ENCODE assay signal across 15 mouse cellular contexts in the genomic region with DNA sequence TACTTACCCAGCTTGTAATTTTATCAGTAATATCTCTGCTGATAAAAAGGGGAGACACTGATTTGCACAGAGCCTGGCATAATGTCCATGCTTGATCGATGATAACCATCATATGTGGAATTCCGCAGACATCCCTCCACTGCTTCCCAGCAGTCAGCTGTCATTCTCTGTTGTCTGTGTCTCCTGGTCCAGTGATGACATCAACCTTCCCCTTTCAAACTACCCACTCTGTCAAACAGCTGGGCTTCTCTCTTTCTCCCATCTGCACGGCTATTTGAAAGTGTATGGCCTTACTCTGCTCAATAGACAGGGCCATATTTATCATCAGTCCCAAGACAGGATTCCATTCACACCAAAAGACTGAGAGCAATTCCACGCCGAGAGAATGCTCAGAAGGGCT.
DNase-seq lines count a peak whose midpoint lies in the region; ATAC-seq lines count a peak whose summit lies in the region.
"Had no signal": no experiment of that assay in that cellular context is flagged by ENCODE, and none has a peak within 500 bp of the region (broad histone marks: within the 10 kb centered on the region; RNA-seq: fewer than 3 reads in every experiment).

No protein-coding gene starts in this region.

- H3K9me3 ChIP-seq in embryonic facial prominence, embryonic 13.5 days: no peaks in the 10 kb centered on the region
- no peaks in the 10 kb centered on the region for H3K9me3 ChIP-seq in embryonic facial prominence, embryonic 10.5 days
- no peaks in the 10 kb centered on the region for H3K9me3 ChIP-seq in heart, embryonic 16.5 days (replicated peaks; ENCODE audit: control insufficient read depth, low read length)
- H3K9me3 ChIP-seq in kidney, embryonic 14.5 days (ENCODE audit: control insufficient read depth, low read length): no peaks in the 10 kb centered on the region
- H3K9me3 ChIP-seq in neural tube, embryonic 11.5 days (ENCODE audit: control insufficient read depth, low read length): no peaks in the 10 kb centered on the region
- H3K9me3 ChIP-seq: forebrain, embryonic 13.5 days; G1E had no signal

- no peak overlapping the region for H3K9ac ChIP-seq in embryonic facial prominence, embryonic 13.5 days
- no peak overlapping the region for H3K9ac ChIP-seq in heart, embryonic 16.5 days (ENCODE audit: low read length)
- H3K9ac ChIP-seq in kidney, embryonic 14.5 days (ENCODE audit: low read depth, low read length): no peak overlapping the region
- H3K9ac ChIP-seq in neural tube, embryonic 11.5 days (ENCODE audit: low read length): no peak overlapping the region
- H3K9ac ChIP-seq: forebrain, embryonic 13.5 days had no signal

- no peak for DNase-seq in embryonic facial prominence, embryonic 10.5 days (ENCODE audit: low spot score)
- DNase-seq in heart, postnatal 25 days (ENCODE audit: low spot score): no peak
- no peak for DNase-seq in kidney, postnatal 4 days
- peak; percentile 30 for DNase-seq in neural tube, embryonic 11.5 days (ENCODE audit: low spot score)
- DNase-seq in neural tube, embryonic 10.5 days (ENCODE audit: extremely low spot score, low spot score): no peak
- DNase-seq: cerebellum, adult 11 months had no signal

- peaks cover 8% of the 10 kb centered on the region for H3K4me1 ChIP-seq in embryonic facial prominence, embryonic 13.5 days
- H3K4me1 ChIP-seq in embryonic facial prominence, embryonic 10.5 days: peaks cover 15% of the 10 kb centered on the region
- H3K4me1 ChIP-seq in heart, embryonic 16.5 days (ENCODE audit: control insufficient read depth, insufficient read depth, low read length): peaks cover 27% of the 10 kb centered on the region
- H3K4me1 ChIP-seq in kidney, embryonic 14.5 days (ENCODE audit: control insufficient read depth, insufficient read depth, low read length): no peaks in the 10 kb centered on the region
- no peaks in the 10 kb centered on the region for H3K4me1 ChIP-seq in neural tube, embryonic 11.5 days (ENCODE audit: control insufficient read depth, insufficient read depth, low read length)

- no peak for ATAC-seq in embryonic facial prominence, embryonic 13.5 days (ENCODE audit: insufficient number of reproducible peaks, insufficient read depth, low FRiP score, low TSS enrichment, low read depth)
- ATAC-seq in heart, embryonic 16.5 days (replicated peaks; ENCODE audit: extremely low read depth, insufficient read depth, low FRiP score): no peak
- no peak for ATAC-seq in kidney, embryonic 14.5 days (ENCODE audit: low FRiP score, low TSS enrichment)
- ATAC-seq in neural tube, embryonic 11.5 days (ENCODE audit: insufficient read depth, low FRiP score, low TSS enrichment): no peak; the same call in 1 of the 2 replicates
- ATAC-seq: activated CD4-positive, CD25-positive, alpha-beta regulatory T cell, adult 4 months; forebrain, embryonic 13.5 days had no signal

- WGBS in embryonic facial prominence, embryonic 13.5 days: 73% methylated on average over 5 of the region's 5 CpGs
- WGBS in embryonic facial prominence, embryonic 10.5 days: 80% methylated on average over 5 of the region's 5 CpGs
- WGBS in heart, embryonic 16.5 days: 31% methylated on average over 5 of the region's 5 CpGs
- WGBS in kidney, embryonic 14.5 days: 51% methylated on average over 5 of the region's 5 CpGs
- WGBS in neural tube, embryonic 11.5 days: 37% methylated on average over 5 of the region's 5 CpGs

- no peaks in the 10 kb centered on the region for H3K36me3 ChIP-seq in embryonic facial prominence, embryonic 13.5 days
- H3K36me3 ChIP-seq in embryonic facial prominence, embryonic 10.5 days (replicated peaks): no peaks in the 10 kb centered on the region
- H3K36me3 ChIP-seq in heart, embryonic 16.5 days (ENCODE audit: control insufficient read depth, insufficient read depth): no peaks in the 10 kb centered on the region
- H3K36me3 ChIP-seq in kidney, embryonic 14.5 days (ENCODE audit: control insufficient read depth, insufficient read depth, low read length): no peaks in the 10 kb centered on the region
- no peaks in the 10 kb centered on the region for H3K36me3 ChIP-seq in neural tube, embryonic 11.5 days (ENCODE audit: control insufficient read depth, insufficient read depth, low read length)

- intact Hi-C loops in heart, postnatal 25 days (cut with DNase I): loop anchor here (5.0 kb wide), 2 partner anchors 105 to 390 kb away; partner anchors contain the start of gene Atxn1

- H3K4me3 ChIP-seq in embryonic facial prominence, embryonic 13.5 days: no peak overlapping the region
- no peak overlapping the region for H3K4me3 ChIP-seq in embryonic facial prominence, embryonic 10.5 days
- no peak overlapping the region for H3K4me3 ChIP-seq in heart, embryonic 16.5 days (ENCODE audit: low read length)
- H3K4me3 ChIP-seq in kidney, embryonic 14.5 days (ENCODE audit: low read length): no peak overlapping the region
- H3K4me3 ChIP-seq in neural tube, embryonic 11.5 days (ENCODE audit: low read depth, low read length): no peak overlapping the region
- H3K4me3 ChIP-seq: erythroblast, embryonic 14.5 days; forebrain, embryonic 13.5 days had no signal

- no peak overlapping the region for H3K4me2 ChIP-seq in embryonic facial prominence, embryonic 13.5 days
- H3K4me2 ChIP-seq in heart, embryonic 16.5 days (ENCODE audit: low read depth, low read length): no peak overlapping the region
- H3K4me2 ChIP-seq in kidney, embryonic 14.5 days (replicated peaks; ENCODE audit: low read depth, low read length): no peak overlapping the region
- no peak overlapping the region for H3K4me2 ChIP-seq in neural tube, embryonic 11.5 days (ENCODE audit: low read depth)
- H3K4me2 ChIP-seq: forebrain, embryonic 13.5 days; midbrain, embryonic 11.5 days had no signal

- H3K27me3 ChIP-seq in embryonic facial prominence, embryonic 13.5 days: no peaks in the 10 kb centered on the region
- H3K27me3 ChIP-seq in embryonic facial prominence, embryonic 10.5 days (replicated peaks; ENCODE audit: low read depth, poor library complexity, severe bottlenecking): no peaks in the 10 kb centered on the region
- no peaks in the 10 kb centered on the region for H3K27me3 ChIP-seq in heart, embryonic 16.5 days (ENCODE audit: control insufficient read depth, insufficient read depth, low read length)
- no peaks in the 10 kb centered on the region for H3K27me3 ChIP-seq in kidney, embryonic 14.5 days (ENCODE audit: control insufficient read depth, insufficient read depth, low read length)
- H3K27me3 ChIP-seq in neural tube, embryonic 11.5 days (ENCODE audit: control insufficient read depth, insufficient read depth, low read length): no peaks in the 10 kb centered on the region
- H3K27me3 ChIP-seq: forebrain, embryonic 13.5 days had no signal

- H3K27ac ChIP-seq in embryonic facial prominence, embryonic 13.5 days: peak overlapping the region; percentile 11; the same call in 1 of the 2 replicates
- no peak overlapping the region for H3K27ac ChIP-seq in embryonic facial prominence, embryonic 10.5 days (replicated peaks)
- peak overlapping the region; percentile 33; the same call in 1 of the 2 replicates for H3K27ac ChIP-seq in heart, embryonic 16.5 days (ENCODE audit: low read length)
- peak overlapping the region; percentile 62; the same call in 1 of the 2 replicates for H3K27ac ChIP-seq in kidney, embryonic 14.5 days (ENCODE audit: low read depth, low read length)
- no peak overlapping the region for H3K27ac ChIP-seq in neural tube, embryonic 11.5 days (ENCODE audit: low read depth, low read length)
- H3K27ac ChIP-seq: forebrain, embryonic 13.5 days; macrophage had no signal

Comparison
In these comparisons a context has a peak if more than half of its experiments do, and no peak if none do; other contexts are left out.
1. H3K27ac ChIP-seq: peak in embryonic facial prominence, embryonic 13.5 days (single experiment), heart, embryonic 16.5 days (single experiment) and kidney, embryonic 14.5 days (single experiment); none in embryonic facial prominence, embryonic 10.5 days (single experiment) and neural tube, embryonic 11.5 days (single experiment).